ENCODE assay signal across 22 mouse cellular contexts in genomic region chr2:128564195-128564594, GRCm38 (mm10). TPM values are rescaled to one million over a fixed set of nuclear protein-coding genes. Genes with fewer than 3 reads are reported as not detected.
DNase-seq lines count a peak whose midpoint lies in the region; TF ChIP-seq lines count a peak whose summit lies in the region.
"Had no signal": no experiment of that assay in that cellular context is flagged by ENCODE, and none has a peak within 500 bp of the region (broad histone marks: within the 10 kb centered on the region; RNA-seq: fewer than 3 reads in every experiment).

No protein-coding gene starts in this region.

- no peak for TF ChIP-seq EP300 in MEL (IDR thresholded peaks at IDR 0.05; ENCODE audit: low read depth in 1 of 2, low read length in 2 of 2)

- WGBS in liver, adult 2 months = 94% methylated on average over 3 of the region's 3 CpGs
- WGBS in limb, embryonic 10.5 days = 93% methylated on average over 3 of the region's 3 CpGs

- no peak for DNase-seq in gastrocnemius, adult 2 months
- DNase-seq in gastrocnemius, postnatal 4 days (ENCODE audit: low spot score in 2 of 2) = no peak
- no peak for DNase-seq in liver, adult 2 months (ENCODE audit: extremely low read depth, low read depth, low spot score)
- DNase-seq in liver (no peak), 416B (ENCODE audit: low read depth) (peak; percentile 22), MEL (ENCODE audit: low read depth, low spot score) (peak; percentile 45)
- DNase-seq in limb, embryonic 10.5 days (ENCODE audit: low spot score) = no peak
- DNase-seq in yolk sac, embryonic 10.5 days (ENCODE audit: low spot score) = no peak
- DNase-seq: adrenal gland, adult 8-10 months; cerebellum, adult 8-10 months; gastrocnemius, postnatal 25 days; lung, postnatal 36 days; midbrain, embryonic 14.5 days; right cerebral cortex, postnatal 4 days had no signal

- no peak for TF ChIP-seq POLR2A in liver, adult 2 months (IDR thresholded peaks at IDR 0.05; ENCODE audit: extremely low read depth, insufficient read depth, low read length)
- no peak for TF ChIP-seq POLR2A in MEL (IDR thresholded peaks at IDR 0.05; ENCODE audit: control insufficient read depth in 1 of 2, insufficient read depth in 1 of 2, low read depth in 1 of 2, low read length in 2 of 2, poor library complexity in 1 of 2)

- peaks cover 23% of the 10 kb centered on the region for H3K4me1 ChIP-seq in liver, adult 2 months (ENCODE audit: control insufficient read depth, insufficient read depth, low read length)
- H3K4me1 ChIP-seq in MEL (ENCODE audit: control insufficient read depth in 1 of 2, insufficient read depth in 2 of 2, low read length in 2 of 2) = no peaks in the 10 kb centered on the region
- H3K4me1 ChIP-seq in limb, embryonic 10.5 days = peaks cover 36% of the 10 kb centered on the region

- H3K27ac ChIP-seq in gastrocnemius, adult 2 months = no peak overlapping the region
- H3K27ac ChIP-seq in liver, adult 2 months (replicated peaks; ENCODE audit: insufficient read depth, low read depth, low read length) = no peak overlapping the region
- H3K27ac ChIP-seq in MEL (ENCODE audit: control insufficient read depth, low read depth, low read length) = no peak overlapping the region
- no peak overlapping the region for H3K27ac ChIP-seq in limb, embryonic 10.5 days
- H3K27ac ChIP-seq: heart, embryonic 15.5 days; hindbrain, embryonic 14.5 days; kidney, embryonic 15.5 days; limb, embryonic 13.5 days; stomach, embryonic 15.5 days had no signal

- H3K4me3 ChIP-seq in gastrocnemius, adult 2 months = no peak overlapping the region
- H3K4me3 ChIP-seq in liver, adult 2 months (ENCODE audit: insufficient read depth, low read depth, low read length) = no peak overlapping the region
- H3K4me3 ChIP-seq in MEL (ENCODE audit: control insufficient read depth in 1 of 2, insufficient read depth in 1 of 2, low read depth in 2 of 2, low read length in 2 of 2) = no peak overlapping the region
- H3K4me3 ChIP-seq in limb, embryonic 10.5 days = no peak overlapping the region
- H3K4me3 ChIP-seq: heart, embryonic 15.5 days; kidney, embryonic 15.5 days; limb, embryonic 13.5 days; stomach, embryonic 15.5 days had no signal

- H3K79me2 ChIP-seq in liver, adult 2 months (ENCODE audit: control insufficient read depth, insufficient read depth, low read length) = no peaks in the 10 kb centered on the region
- no peaks in the 10 kb centered on the region for H3K79me2 ChIP-seq in MEL (ENCODE audit: control insufficient read depth, insufficient read depth, low read length, poor library complexity)

- no peaks in the 10 kb centered on the region for H3K36me3 ChIP-seq in liver, adult 2 months (ENCODE audit: control insufficient read depth, insufficient read depth, low read length)
- no peaks in the 10 kb centered on the region for H3K36me3 ChIP-seq in MEL (ENCODE audit: control insufficient read depth in 1 of 2, insufficient read depth in 2 of 2, low read length in 2 of 2)
- H3K36me3 ChIP-seq in limb, embryonic 10.5 days = no peaks in the 10 kb centered on the region
- H3K36me3 ChIP-seq: heart, embryonic 15.5 days; kidney, embryonic 15.5 days; limb, embryonic 13.5 days; stomach, embryonic 15.5 days had no signal

- no peaks in the 10 kb centered on the region for H3K27me3 ChIP-seq in liver, adult 2 months (ENCODE audit: control insufficient read depth, insufficient read depth, low read length)
- H3K27me3 ChIP-seq in MEL (ENCODE audit: control insufficient read depth in 1 of 2, insufficient read depth in 2 of 2, low read length in 2 of 2) = no peaks in the 10 kb centered on the region
- H3K27me3 ChIP-seq in limb, embryonic 10.5 days (ENCODE audit: low read depth, poor library complexity, severe bottlenecking) = no peaks in the 10 kb centered on the region
- H3K27me3 ChIP-seq: kidney, embryonic 15.5 days; limb, embryonic 13.5 days; stomach, embryonic 15.5 days had no signal

- TF ChIP-seq CTCF in gastrocnemius, adult 2 months (IDR thresholded peaks at IDR 0.05) = peak; percentile 30; the same call in 1 of the 2 replicates
- TF ChIP-seq CTCF in liver, adult 2 months (IDR thresholded peaks at IDR 0.05; ENCODE audit: low read depth, low read length) = peak; percentile 25; the same call in 1 of the 2 replicates
- TF ChIP-seq CTCF in MEL (IDR thresholded peaks at IDR 0.05 in 2 of 3, conservative IDR thresholded peaks at IDR 0.05 in 1 of 3; ENCODE audit: control insufficient read depth in 1 of 3, insufficient read depth in 1 of 3, low read depth in 2 of 3, low read length in 3 of 3, poor library complexity in 1 of 3, severe bottlenecking in 1 of 3) = peak; percentile 33 to 63 (median 56); a peak in 5 of 6 replicates

- no peaks in the 10 kb centered on the region for H3K9me3 ChIP-seq in MEL (replicated peaks; ENCODE audit: insufficient read depth, low read length)
- no peaks in the 10 kb centered on the region for H3K9me3 ChIP-seq in limb, embryonic 10.5 days (replicated peaks)
- H3K9me3 ChIP-seq: heart, embryonic 15.5 days; kidney, embryonic 15.5 days; limb, embryonic 13.5 days; stomach, embryonic 15.5 days had no signal

- intact Hi-C loops in gastrocnemius, adult 2 months (cut with DNase I) = no loop called here

- peak; percentile 61 for TF ChIP-seq RAD21 in MEL (IDR thresholded peaks at IDR 0.05; ENCODE audit: low read depth, low read length)

- H3K9ac ChIP-seq in liver, adult 2 months (ENCODE audit: low read depth, low read length) = no peak overlapping the region
- H3K9ac ChIP-seq in MEL (ENCODE audit: control insufficient read depth, low read depth, low read length, poor library complexity, severe bottlenecking) = no peak overlapping the region
- H3K9ac ChIP-seq: heart, embryonic 15.5 days; hindbrain, embryonic 14.5 days; kidney, embryonic 15.5 days; limb, embryonic 13.5 days; stomach, embryonic 15.5 days had no signal

TF ChIP-seq in MEL, 35 proteins besides CTCF, POLR2A, EP300 and RAD21:
- TF ChIP-seq MYC (IDR thresholded peaks at IDR 0.05; ENCODE audit: low read depth, low read length) (no peak), ZC3H11A (IDR thresholded peaks at IDR 0.05; ENCODE audit: low read depth, low read length) (peak; percentile 35; the same call in 1 of the 2 replicates), MAFK (IDR thresholded peaks at IDR 0.05; ENCODE audit: borderline replicate concordance, low read depth, low read length) (no peak), SMC3 (IDR thresholded peaks at IDR 0.05; ENCODE audit: low read depth, low read length) (peak; percentile 58), GATA1 (IDR thresholded peaks at IDR 0.05; ENCODE audit: low read depth, low read length) (no peak), MYB (IDR thresholded peaks at IDR 0.05; ENCODE audit: low read depth, low read length) (no peak)

RNA-seq across cellular contexts. Expression of gene Spdye4c, which starts 26.8 kb away (rescaled TPM):
- total RNA-seq in gastrocnemius, adult 2 months (2021) = not detected
- total RNA-seq in gastrocnemius, postnatal 4 days (2021) = not detected
- not detected in 2 replicates for total RNA-seq in liver, adult 2 months (2014; rRNA removed)
- polyA plus RNA-seq in liver, adult 2 months (2012; rRNA removed) = not detected in 2 replicates
- not detected in 2 replicates for total RNA-seq in MEL (2012; rRNA removed)
- not detected for polyA plus RNA-seq in MEL (2012; ENCODE audit: insufficient read depth in 1 of 2, insufficient read length in 2 of 2, low read depth in 1 of 2, low replicate concordance in 2 of 2, missing spikeins in 1 of 2)
- polyA plus RNA-seq in limb, embryonic 10.5 days (2016; fragmentation: Nextera tagmentation; extraction: Ambion mirVana) = not detected in 2 replicates
- total RNA-seq: adrenal gland, adult 8-10 months; gastrocnemius, postnatal 25 days; layer of hippocampus, postnatal 25 days had no signal
- polyA plus RNA-seq: C2C12; heart, embryonic 15.5 days; hindbrain, embryonic 14.5 days; kidney, embryonic 15.5 days; limb, embryonic 13.5 days; midbrain, embryonic 14.5 days; neural tube, embryonic 11.5 days; stomach, embryonic 15.5 days had no signal

Comparison
In these comparisons a context has a peak if more than half of its experiments do, and no peak if none do; other contexts are left out.
1. DNase-seq: peak in 416B (single experiment) and MEL (single experiment); none in gastrocnemius, adult 2 months (single experiment), gastrocnemius, postnatal 4 days (0 of 2), liver, adult 2 months (single experiment), liver (single experiment), limb, embryonic 10.5 days (single experiment) and yolk sac, embryonic 10.5 days (single experiment).
2. Peak in every context shown above with its lines, with median percentiles within 50 percentile points of each other: CTCF ChIP-seq.